8 mouse cellular contexts compared by ENCODE assay signal in the genomic region with DNA sequence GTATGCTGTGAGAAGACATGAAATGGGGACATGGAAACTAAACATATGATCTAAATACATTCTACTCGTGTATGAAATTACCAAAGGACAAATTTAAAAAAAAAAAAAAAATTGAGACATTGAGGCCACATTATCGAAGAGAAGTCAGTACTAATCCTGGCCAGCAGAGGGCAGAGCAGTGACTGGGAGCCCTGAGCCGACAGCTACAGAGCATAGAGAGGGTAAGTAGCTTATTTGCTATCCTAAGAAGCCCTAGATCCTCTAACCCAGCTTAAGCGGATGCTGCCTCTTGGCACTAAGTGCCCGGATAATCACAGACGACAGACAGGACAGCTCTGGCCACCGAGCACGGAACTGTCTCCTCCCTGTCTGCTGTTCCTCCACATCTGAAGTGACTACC. TPM values are rescaled to one million over a fixed set of nuclear protein-coding genes. Genes with fewer than 3 reads are reported as not detected.
DNase-seq lines count a peak whose midpoint lies in the region; ATAC-seq and TF ChIP-seq lines count a peak whose summit lies in the region.

No protein-coding gene starts in this region.

- H3K27me3 ChIP-seq in thymus, adult 2 months (ENCODE audit: control insufficient read depth, insufficient read depth, low read length): no peaks in the 10 kb centered on the region
- H3K27me3 ChIP-seq in hindbrain, embryonic 11.5 days (ENCODE audit: control insufficient read depth, insufficient read depth, low read length): no peaks in the 10 kb centered on the region

- no peak overlapping the region for H3K4me3 ChIP-seq in thymus, adult 2 months (ENCODE audit: control insufficient read depth, insufficient read depth, low read length)
- H3K4me3 ChIP-seq in hindbrain, embryonic 11.5 days (ENCODE audit: low read depth, low read length): no peak overlapping the region

- H3K4me1 ChIP-seq in thymus, adult 2 months (replicated peaks; ENCODE audit: control insufficient read depth, insufficient read depth, low read length): no peaks in the 10 kb centered on the region
- no peaks in the 10 kb centered on the region for H3K4me1 ChIP-seq in hindbrain, embryonic 11.5 days (replicated peaks; ENCODE audit: control insufficient read depth, insufficient read depth, low read length)

- peak; percentile 60 for DNase-seq in thymus, adult 2 months
- DNase-seq in thymus, adult 18-20 months: no peak
- peak; percentile 12 for DNase-seq in brain, embryonic 18.5 days (ENCODE audit: low read depth, low spot score)
- peak; percentile 84 for DNase-seq in hindbrain, embryonic 11.5 days (ENCODE audit: low spot score)
- peak; percentile 78 to 80 for DNase-seq in left cerebral cortex, postnatal 14 days (ENCODE audit: low spot score in 2 of 2)
- DNase-seq in testis, postnatal 14 days (ENCODE audit: low spot score): peak; percentile 31

- no peak overlapping the region for H3K4me2 ChIP-seq in hindbrain, embryonic 11.5 days (replicated peaks; ENCODE audit: low read depth, low read length)

- TF ChIP-seq CTCF in thymus, adult 2 months (IDR thresholded peaks at IDR 0.05; ENCODE audit: borderline replicate concordance, control insufficient read depth, extremely low read depth, insufficient read depth, low read length, poor library complexity): peak; percentile 22; the same call in 1 of the 2 replicates

- intact Hi-C loops in left cerebral cortex, postnatal 14 days (cut with DNase I): no loop called here

- no peak for TF ChIP-seq POLR2A in thymus, adult 2 months (IDR thresholded peaks at IDR 0.05; ENCODE audit: control insufficient read depth, extremely low read depth, insufficient read depth, low read length, poor library complexity)

- no peak overlapping the region for H3K9ac ChIP-seq in hindbrain, embryonic 11.5 days (ENCODE audit: low read depth, low read length)

- H3K27ac ChIP-seq in thymus, adult 2 months (ENCODE audit: control insufficient read depth, insufficient read depth, low read length): no peak overlapping the region
- no peak overlapping the region for H3K27ac ChIP-seq in hindbrain, embryonic 11.5 days (ENCODE audit: low read depth, low read length)

- H3K36me3 ChIP-seq in thymus, adult 2 months (ENCODE audit: control insufficient read depth, insufficient read depth, low read length): peaks cover 51% of the 10 kb centered on the region
- peaks cover 8% of the 10 kb centered on the region for H3K36me3 ChIP-seq in hindbrain, embryonic 11.5 days (ENCODE audit: control insufficient read depth, insufficient read depth, low read length)

- peak; percentile 68 for ATAC-seq in erythroblast, adult 5-6 weeks (replicated peaks; ENCODE audit: low FRiP score, poor library complexity, severe bottlenecking)
- peak; percentile 47; the same call in 1 of the 2 replicates for ATAC-seq in hindbrain, embryonic 11.5 days (ENCODE audit: low FRiP score)
- ATAC-seq in monocyte, adult 5-6 weeks (replicated peaks; ENCODE audit: insufficient number of reproducible peaks, low FRiP score, low TSS enrichment, poor library complexity, severe bottlenecking): peak; percentile 69

- H3K9me3 ChIP-seq in hindbrain, embryonic 11.5 days (ENCODE audit: control insufficient read depth, low read length): no peaks in the 10 kb centered on the region

- WGBS in thymus, adult 2 months: 57% methylated on average over 8 of the region's 8 CpGs
- WGBS in hindbrain, embryonic 11.5 days: 56% methylated on average over 8 of the region's 8 CpGs

RNA-seq across cellular contexts. Expression of a gene that starts 21.7 kb away (rescaled TPM):
- polyA plus RNA-seq in thymus, adult 2 months (2012; rRNA removed): 45.3 and 46.8 TPM in 2 replicates
- 42.6 and 92.4 TPM in 2 replicates for total RNA-seq in erythroblast, adult 5-6 weeks (2015; ENCODE audit: low replicate concordance)
- total RNA-seq in erythroblast, adult 5-6 weeks (2017; ENCODE audit: low replicate concordance): 63.4 and 63.7 TPM in 2 replicates
- 404 and 436 TPM in 2 replicates for polyA plus RNA-seq in hindbrain, embryonic 11.5 days (2014; fragmentation: Nextera tagmentation; extraction: Ambion mirVana)
- 100 to 1,000 TPM; 191 to 192 TPM for total RNA-seq in left cerebral cortex, postnatal 14 days (2021)
- total RNA-seq in monocyte, adult 5-6 weeks (2017): 102 to 197 TPM (median 122 TPM) in 3 replicates

RNA-seq across cellular contexts. Expression of a gene that starts 27.8 kb away (rescaled TPM):
- polyA plus RNA-seq in thymus, adult 2 months (2012; rRNA removed): 19.0 and 23.0 TPM in 2 replicates
- 0.19 and 8.8 TPM in 2 replicates for total RNA-seq in erythroblast, adult 5-6 weeks (2015; ENCODE audit: low replicate concordance)
- 10.9 and 11.1 TPM in 2 replicates for total RNA-seq in erythroblast, adult 5-6 weeks (2017; ENCODE audit: low replicate concordance)
- polyA plus RNA-seq in hindbrain, embryonic 11.5 days (2014; fragmentation: Nextera tagmentation; extraction: Ambion mirVana): 9.0 and 11.1 TPM in 2 replicates
- total RNA-seq in left cerebral cortex, postnatal 14 days (2021): 10 to 100 TPM; 15.0 to 15.5 TPM
- total RNA-seq in monocyte, adult 5-6 weeks (2017): 25.2 to 42.8 TPM (median 28.1 TPM) in 3 replicates

Comparison
In these comparisons a context has a peak if more than half of its experiments do, and no peak if none do; other contexts are left out.
1. DNase-seq: peak in thymus, adult 2 months (single experiment), brain, embryonic 18.5 days (single experiment), hindbrain, embryonic 11.5 days (single experiment), left cerebral cortex, postnatal 14 days (2 of 2) and testis, postnatal 14 days (single experiment); none in thymus, adult 18-20 months (0 of 2).
2. Peak in every context shown above with its lines, with median percentiles within 50 percentile points of each other: ATAC-seq.